Mouse (Mus musculus): Measurements from ENCODE around the gene Desi2.
"Not testable (repeated sequence)": the region's sequence is repeated elsewhere in the genome, so short reads cannot be mapped to it uniquely, and the experiment has no call there.

Gene Desi2

DNA sequence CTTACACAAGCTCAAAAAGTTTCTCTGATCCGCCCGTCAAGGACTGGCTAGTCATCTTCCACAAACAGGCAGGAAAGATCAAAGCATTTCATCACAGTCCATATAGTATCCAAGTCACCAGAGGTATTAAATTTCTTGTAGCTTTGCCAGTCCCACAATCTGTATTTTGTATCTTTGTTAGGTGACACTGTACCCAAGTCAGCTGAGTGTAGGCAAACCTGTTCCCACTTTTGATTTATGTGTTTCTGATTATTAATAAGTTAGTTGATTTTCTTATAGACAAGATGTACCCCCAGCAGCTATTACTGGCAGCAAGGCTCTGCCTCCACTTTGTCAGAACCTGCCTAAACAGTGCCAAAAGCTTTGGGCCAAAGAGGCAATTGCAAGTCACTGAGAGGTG, 71.6 kb downstream of the Desi2 start:
- no peak for DNase-seq (ENCODE audit: low read depth, low spot score)

DNA sequence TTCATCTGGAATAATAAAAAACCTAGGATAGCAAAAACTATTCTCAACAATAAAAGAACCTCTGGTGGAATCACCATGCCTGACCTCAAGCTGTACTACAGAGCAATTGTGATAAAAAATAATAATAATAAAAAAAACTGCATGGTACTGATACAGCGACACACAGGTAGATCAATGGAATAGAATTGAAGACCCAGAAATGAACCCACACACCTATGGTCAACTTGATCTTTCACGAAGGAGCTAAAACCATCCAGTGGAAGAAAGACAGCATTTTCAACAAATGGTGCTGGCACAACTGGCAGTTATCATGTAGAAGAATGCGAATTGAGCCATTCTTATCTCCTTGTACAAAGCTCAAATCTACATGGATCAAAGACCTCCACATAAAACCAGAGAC, 78.2 kb downstream of the Desi2 start:
- not testable (repeated sequence) for DNase-seq (ENCODE audit: low read depth, low spot score)

DNA sequence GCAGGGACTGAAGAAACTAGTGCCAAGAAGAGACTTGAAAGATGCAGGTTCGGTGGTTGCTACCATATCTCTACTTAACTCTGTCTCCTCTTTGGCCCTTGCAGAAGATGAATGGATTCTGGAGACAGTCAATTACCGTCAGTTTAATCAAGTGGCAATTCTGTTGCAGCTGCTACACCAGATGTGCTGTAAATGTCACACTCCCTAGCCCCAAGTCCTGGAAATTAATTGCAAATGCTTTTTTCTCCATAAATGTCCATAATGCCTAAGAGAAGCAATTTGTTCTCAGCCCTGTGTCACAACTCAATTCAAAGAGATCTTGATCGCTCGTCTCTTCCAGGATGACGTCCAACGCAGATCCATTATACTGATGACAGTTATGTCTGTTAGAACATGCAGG, 83.4 kb downstream of the Desi2 start:
- no peak for DNase-seq (ENCODE audit: low read depth, low spot score)

DNA sequence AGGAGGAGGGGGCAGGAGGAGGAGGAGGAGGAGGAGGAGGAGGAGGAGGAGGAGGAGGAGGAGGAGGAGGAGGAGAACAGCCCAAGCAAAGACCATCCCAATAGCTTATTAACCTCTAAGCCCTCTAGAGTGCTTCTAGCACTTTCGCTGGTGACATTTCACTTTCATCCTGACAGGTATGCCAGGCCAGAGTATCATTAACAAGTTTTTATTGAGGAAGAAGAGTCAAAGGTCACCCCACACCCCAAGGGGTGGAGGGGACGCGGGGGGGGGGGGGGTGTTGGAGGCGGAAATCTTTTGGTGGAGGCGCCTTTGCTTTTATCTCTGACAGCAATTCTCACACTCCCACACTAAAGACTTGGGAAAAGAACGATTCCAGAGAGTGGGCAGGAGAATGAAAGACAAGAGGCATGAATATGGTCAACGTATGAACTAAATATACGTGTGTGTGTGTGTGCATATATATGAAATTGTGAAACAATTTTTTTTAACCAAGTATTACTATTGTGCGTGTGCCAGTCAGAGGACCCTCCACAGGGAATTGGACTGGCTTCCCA, 88.0 kb downstream of the Desi2 start:
- no peak for DNase-seq (ENCODE audit: low read depth, low spot score)

DNA sequence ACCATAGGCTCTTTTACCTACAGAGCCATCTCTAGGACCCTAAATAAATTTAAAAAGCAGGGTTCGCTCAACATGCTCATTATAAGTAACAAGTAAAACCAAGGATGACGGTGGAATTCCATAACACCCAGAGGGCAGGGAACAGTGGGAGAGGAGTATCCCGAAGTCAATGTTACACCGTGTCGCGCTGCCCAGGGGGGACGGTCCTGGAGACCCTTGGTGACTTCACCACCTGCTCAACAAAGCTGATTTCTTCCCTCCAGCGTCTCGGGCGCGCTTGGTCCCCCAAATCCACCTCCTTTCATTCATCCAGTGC, 88.5 kb downstream of the Desi2 start:
- no peak for DNase-seq (ENCODE audit: low read depth, low spot score)

DNA sequence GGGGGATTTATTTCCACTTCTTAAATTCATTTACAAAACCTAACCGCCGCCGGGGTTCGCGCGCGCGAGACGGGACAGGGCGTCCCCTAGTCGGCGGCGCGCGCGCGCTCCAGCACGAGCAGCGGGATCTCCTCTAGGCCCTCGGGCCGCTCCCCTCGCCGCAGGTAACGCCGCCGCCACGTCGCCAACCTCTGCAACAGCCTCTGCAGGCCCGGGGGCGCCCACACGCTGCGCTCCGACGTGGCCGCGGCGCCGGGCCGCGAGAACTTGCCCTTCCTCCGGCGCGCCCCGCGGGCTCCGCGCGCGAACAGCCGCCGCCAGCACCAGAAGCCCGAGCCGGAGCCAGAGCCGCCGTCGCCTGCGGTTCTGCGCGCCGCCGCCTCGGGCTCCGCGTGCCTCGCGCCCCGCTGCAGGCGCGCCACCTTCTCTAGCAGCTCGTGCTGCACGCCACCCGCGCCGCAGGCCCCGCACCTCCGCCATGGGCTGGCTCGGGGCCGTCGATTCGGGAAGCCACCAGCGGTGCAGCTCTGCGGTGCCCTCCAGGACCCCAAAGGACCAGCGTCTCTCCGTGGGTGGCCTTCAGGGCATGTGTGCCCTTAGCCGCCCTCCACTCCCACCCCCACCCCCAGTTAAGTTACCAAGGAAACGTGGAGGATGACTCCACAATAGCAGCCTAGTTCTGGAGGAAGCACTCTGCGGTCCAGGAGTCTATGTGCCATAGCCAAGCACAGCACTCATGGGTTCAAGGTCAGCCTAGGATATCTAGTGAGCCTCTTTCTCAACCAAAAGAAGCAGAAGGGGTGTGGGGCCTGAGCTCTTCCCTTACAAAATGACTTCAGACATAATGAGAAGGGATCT, 89.1 kb downstream of the Desi2 start:
- DNase-seq (ENCODE audit: low read depth, low spot score), result no peak

DNA sequence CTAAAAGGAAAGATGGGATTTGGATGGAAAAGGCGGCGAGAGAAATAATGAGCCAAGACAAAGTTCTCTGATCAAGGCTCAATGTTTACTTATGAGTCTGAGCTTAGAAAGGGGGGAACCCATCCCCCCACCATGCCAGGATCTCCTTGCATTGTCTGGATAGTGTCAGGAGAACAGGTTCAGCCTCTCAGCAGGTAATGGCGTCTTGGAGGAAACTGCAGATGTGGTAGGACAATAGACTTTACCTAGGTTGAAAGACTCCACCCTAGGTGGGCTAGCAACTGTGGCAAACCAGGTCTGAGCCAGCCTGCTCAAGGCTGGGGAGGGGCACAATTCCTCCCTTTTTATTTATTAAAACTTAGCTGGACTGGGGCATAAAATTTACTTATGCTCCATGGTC, 96.1 kb downstream of the Desi2 start:
- not testable (repeated sequence) for DNase-seq (ENCODE audit: low read depth, low spot score)

DNA sequence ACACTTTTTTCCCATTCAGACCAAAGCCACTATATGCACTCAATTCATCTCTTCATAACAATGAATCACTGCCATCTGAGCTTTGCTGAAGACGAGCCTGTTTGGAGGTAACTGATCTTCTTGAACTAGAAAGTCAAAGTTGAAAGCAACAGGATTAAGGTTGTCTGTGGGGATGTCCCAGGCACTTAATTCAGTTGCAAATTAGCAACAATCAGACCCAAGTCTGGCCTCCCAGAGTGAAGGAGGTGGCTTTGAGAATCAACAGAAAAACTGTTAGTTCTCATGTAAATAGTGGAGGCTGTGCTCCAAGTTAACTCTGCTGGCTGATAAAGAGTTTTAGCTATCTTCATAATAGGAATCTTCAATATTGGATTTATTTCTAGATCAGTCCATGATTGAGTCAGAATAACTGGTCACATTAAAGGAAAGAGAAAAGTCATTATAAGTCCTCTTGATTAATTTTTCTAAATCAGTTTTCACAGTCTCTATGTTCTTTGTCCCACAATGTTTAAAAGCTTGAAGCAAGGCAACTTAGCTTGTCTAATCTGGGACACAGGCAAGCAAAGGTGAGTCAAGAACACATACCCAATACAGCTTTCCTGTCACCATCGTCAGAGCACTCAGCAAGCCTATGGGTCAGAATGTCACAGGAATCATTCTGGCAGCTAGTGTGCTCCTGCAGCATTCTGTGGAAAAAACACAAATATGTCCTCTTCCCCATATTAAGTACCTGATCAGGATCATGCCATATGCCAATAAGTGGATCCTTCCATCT, 96.9 kb downstream of the Desi2 start:
- no peak for DNase-seq (ENCODE audit: low read depth, low spot score)

DNA sequence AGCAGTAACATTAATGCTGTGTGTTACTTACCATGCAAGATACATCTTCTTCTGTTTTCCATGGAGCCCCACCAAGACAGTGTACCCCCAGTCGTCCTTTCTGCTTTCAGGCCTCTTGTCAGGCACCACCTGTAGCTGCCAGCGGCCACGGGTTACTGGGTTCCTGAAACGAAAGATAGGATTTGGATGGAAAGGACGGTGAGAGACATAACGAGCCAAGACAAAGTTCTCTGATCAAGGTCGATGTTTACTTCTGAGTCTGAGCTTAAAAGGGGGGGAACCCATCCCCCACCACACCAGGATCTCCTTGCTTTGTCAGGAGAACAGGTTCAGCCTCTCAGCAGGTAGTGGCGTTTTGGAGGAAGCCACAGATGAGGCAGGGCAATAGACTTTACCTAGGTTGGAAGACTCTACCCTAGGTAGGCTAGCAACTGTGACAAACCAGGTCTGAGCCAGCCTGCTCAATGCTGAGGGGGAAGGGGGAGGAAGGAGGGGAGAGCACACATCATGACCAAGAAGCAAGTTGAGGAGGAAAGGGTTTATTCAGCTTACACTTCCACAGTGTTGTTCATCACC, 100.5 kb downstream of the Desi2 start:
- no peak for DNase-seq (ENCODE audit: low read depth, low spot score)

DNA sequence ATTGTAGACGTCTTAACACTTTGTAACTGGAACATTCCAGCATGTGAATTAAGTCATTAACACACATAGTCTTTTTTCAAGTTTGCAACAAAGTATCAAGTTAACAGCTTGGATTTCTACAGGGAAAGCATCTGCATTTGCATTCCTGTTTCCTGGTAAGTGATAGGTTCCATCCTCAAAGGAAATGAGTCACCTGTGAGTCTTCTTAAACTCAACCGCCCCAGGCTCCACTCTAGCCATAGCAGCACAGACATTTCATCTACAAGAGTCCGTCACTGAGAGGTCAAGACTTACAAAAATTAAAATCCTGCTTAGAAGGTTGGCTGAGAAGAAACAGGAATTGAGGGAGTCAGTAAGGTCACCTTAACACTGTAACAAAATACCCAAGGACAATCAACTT, 104.5 kb downstream of the Desi2 start:
- no peak for DNase-seq (ENCODE audit: low read depth, low spot score)

DNA sequence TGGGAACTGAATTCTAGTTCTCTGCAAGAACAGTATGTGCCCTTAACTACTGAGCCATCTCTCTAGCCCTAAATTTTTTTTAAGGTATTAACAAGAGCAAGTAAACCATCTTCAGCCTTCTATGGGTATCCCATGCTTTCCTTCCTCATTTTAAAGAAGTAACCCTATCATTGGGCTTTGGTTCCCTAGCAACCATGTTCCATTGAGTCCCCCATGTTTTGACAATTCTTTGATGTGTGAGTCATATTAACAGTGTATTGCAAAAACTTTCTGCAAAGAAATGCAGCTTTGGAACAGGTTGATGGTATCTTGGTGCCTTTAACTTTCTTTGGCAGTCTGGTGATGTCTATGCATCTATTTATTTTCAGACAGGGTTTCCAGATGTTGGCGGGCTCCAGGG, 106.8 kb downstream of the Desi2 start:
- DNase-seq (ENCODE audit: low read depth, low spot score), result no peak

DNA sequence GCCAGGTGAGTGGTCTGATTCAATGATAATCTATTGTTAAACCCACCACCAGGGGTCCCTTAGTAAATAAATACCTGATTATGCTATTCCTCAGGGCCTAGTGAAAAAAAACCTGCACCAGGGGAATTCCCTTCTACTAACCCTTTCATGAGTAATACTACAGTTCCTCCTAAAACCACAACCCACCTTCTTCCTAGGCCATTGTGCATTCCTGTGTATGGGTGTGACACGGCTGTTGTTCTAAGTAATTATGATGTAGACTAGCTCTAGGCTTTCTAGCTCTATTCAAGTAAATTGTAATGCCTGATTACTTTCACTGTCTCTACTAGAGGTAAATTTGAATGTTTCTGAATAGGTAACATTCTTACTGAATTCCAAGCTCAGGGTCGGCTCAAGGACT, 114.0 kb downstream of the Desi2 start:
- not testable (repeated sequence) for DNase-seq (ENCODE audit: low read depth, low spot score)

DNA sequence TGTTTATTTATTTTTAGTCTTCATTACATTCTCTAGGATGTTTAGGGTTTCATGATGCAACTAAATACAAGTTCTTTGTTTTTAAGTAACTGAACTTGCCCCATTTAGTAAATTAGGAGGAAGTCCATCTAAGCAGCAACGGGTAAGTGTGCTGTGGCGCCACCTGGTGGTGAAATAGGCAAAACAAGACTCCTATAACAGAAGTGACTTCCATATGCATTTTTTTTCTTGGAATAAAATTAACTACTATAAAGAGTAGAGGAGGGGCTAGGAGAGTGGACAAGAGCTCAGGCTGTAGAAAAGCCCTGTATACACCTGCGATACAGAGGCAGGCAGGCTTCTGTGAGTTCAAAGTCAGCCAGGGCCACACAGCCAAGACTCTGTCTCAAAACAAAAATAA, 116.2 kb downstream of the Desi2 start:
- no peak for DNase-seq (ENCODE audit: low read depth, low spot score)
